Mouse (Mus musculus): ENCODE measurements at regions not wholly inside any gene's neighbourhood (a gene's known extent, or its start where the extent isn't known, plus 50 kb on each side); places are given as distances from the start of the nearest gene placed in this dataset.

GRCm38 (mm10) chr16:92985768-92986167 is 159.8 kb upstream of the Runx1 start:
- Histone ChIP-seq H3K36me3 (ENCODE audit: inconsistent target) (no peaks in the 10 kb centered on the region), H3K79me2 (ENCODE audit: inconsistent target) (no peaks in the 10 kb centered on the region), H3K4me3 (ENCODE audit: inconsistent target) (no peak overlapping the region), H3K27ac (no peak overlapping the region)
- WGBS (ENCODE audit: missing documents) = 100% methylated on average over 6 of the region's 6 CpGs

GRCm38 (mm10) chr16:92982934-92983333 is 157.0 kb upstream of the Runx1 start:
- no peaks in the 10 kb centered on the region for H3K79me2 ChIP-seq (ENCODE audit: inconsistent target)
- no peak overlapping the region for H3K27ac ChIP-seq
- no peak overlapping the region for H3K4me3 ChIP-seq (ENCODE audit: inconsistent target)
- 98% methylated on average over 7 of the region's 7 CpGs for WGBS (ENCODE audit: missing documents)
- no peaks in the 10 kb centered on the region for H3K36me3 ChIP-seq (ENCODE audit: inconsistent target)

- H3K36me3 ChIP-seq (ENCODE audit: inconsistent target) = no peaks in the 10 kb centered on the region
- no peaks in the 10 kb centered on the region for H3K79me2 ChIP-seq (ENCODE audit: inconsistent target)
- 94% methylated on average over 11 of the region's 11 CpGs for WGBS (ENCODE audit: missing documents)
- no peak overlapping the region for H3K4me3 ChIP-seq (ENCODE audit: inconsistent target)
- H3K27ac ChIP-seq = no peak overlapping the region
Observed at GRCm38 (mm10) chr16:92979620-92980330, 153.8 kb upstream of the Runx1 start.

GRCm38 (mm10) chr16:92976097-92976496 is 150.1 kb upstream of the Runx1 start:
- 92% methylated on average over 8 of the region's 8 CpGs for WGBS (ENCODE audit: missing documents)
- Histone ChIP-seq H3K79me2 (ENCODE audit: inconsistent target) (no peaks in the 10 kb centered on the region), H3K27ac (no peak overlapping the region), H3K4me3 (ENCODE audit: inconsistent target) (no peak overlapping the region), H3K36me3 (ENCODE audit: inconsistent target) (no peaks in the 10 kb centered on the region)

- Histone ChIP-seq H3K36me3 (ENCODE audit: inconsistent target) (no peaks in the 10 kb centered on the region), H3K79me2 (ENCODE audit: inconsistent target) (no peaks in the 10 kb centered on the region), H3K27ac (no peak overlapping the region), H3K4me3 (ENCODE audit: inconsistent target) (no peak overlapping the region)
- WGBS (ENCODE audit: missing documents) = 95% methylated on average over 8 of the region's 8 CpGs
Observed at GRCm38 (mm10) chr16:92975090-92975489, 149.1 kb upstream of the Runx1 start.

GRCm38 (mm10) chr16:92972681-92973080 is 146.7 kb upstream of the Runx1 start:
- H3K4me3 ChIP-seq (ENCODE audit: inconsistent target) = no peak overlapping the region
- 93% methylated on average over 5 of the region's 5 CpGs for WGBS (ENCODE audit: missing documents)
- H3K36me3 ChIP-seq (ENCODE audit: inconsistent target) = no peaks in the 10 kb centered on the region
- no peaks in the 10 kb centered on the region for H3K79me2 ChIP-seq (ENCODE audit: inconsistent target)
- no peak overlapping the region for H3K27ac ChIP-seq

GRCm38 (mm10) chr16:92971956-92972355 is 146.0 kb upstream of the Runx1 start:
- WGBS (ENCODE audit: missing documents) = 96% methylated on average over 3 of the region's 3 CpGs
- H3K36me3 ChIP-seq (ENCODE audit: inconsistent target) = no peaks in the 10 kb centered on the region
- no peak overlapping the region for H3K4me3 ChIP-seq (ENCODE audit: inconsistent target)

GRCm38 (mm10) chr16:92970587-92970986 is 144.6 kb upstream of the Runx1 start:
- Histone ChIP-seq H3K27ac (no peak overlapping the region), H3K36me3 (ENCODE audit: inconsistent target) (no peaks in the 10 kb centered on the region), H3K4me3 (ENCODE audit: inconsistent target) (no peak overlapping the region), H3K79me2 (ENCODE audit: inconsistent target) (no peaks in the 10 kb centered on the region)
- 96% methylated on average over 2 of the region's 2 CpGs for WGBS (ENCODE audit: missing documents)

More at GRCm38 (mm10) chr16:92971956-92972355, 146.0 kb upstream of the Runx1 start:
- H3K27ac ChIP-seq = no peak overlapping the region
- no peaks in the 10 kb centered on the region for H3K79me2 ChIP-seq (ENCODE audit: inconsistent target)

GRCm38 (mm10) chr16:92969036-92969435 is 143.1 kb upstream of the Runx1 start:
- WGBS (ENCODE audit: missing documents) = 96% methylated on average over 5 of the region's 5 CpGs

GRCm38 (mm10) chr16:92966069-92966866 is 140.3 kb upstream of the Runx1 start:
- Histone ChIP-seq H3K4me3 (ENCODE audit: inconsistent target) (no peak overlapping the region), H3K79me2 (ENCODE audit: inconsistent target) (no peaks in the 10 kb centered on the region), H3K27ac (no peak overlapping the region), H3K36me3 (ENCODE audit: inconsistent target) (no peaks in the 10 kb centered on the region)
- WGBS (ENCODE audit: missing documents) = 94% methylated on average over 10 of the region's 10 CpGs

More at GRCm38 (mm10) chr16:92969036-92969435, 143.1 kb upstream of the Runx1 start:
- no peaks in the 10 kb centered on the region for H3K79me2 ChIP-seq (ENCODE audit: inconsistent target)
- H3K4me3 ChIP-seq (ENCODE audit: inconsistent target) = no peak overlapping the region
- no peaks in the 10 kb centered on the region for H3K36me3 ChIP-seq (ENCODE audit: inconsistent target)
- H3K27ac ChIP-seq = no peak overlapping the region

GRCm38 (mm10) chr16:92965651-92966050 is 139.7 kb upstream of the Runx1 start:
- no peaks in the 10 kb centered on the region for H3K36me3 ChIP-seq (ENCODE audit: inconsistent target)
- no peaks in the 10 kb centered on the region for H3K79me2 ChIP-seq (ENCODE audit: inconsistent target)
- 56% methylated on average over 3 of the region's 3 CpGs for WGBS (ENCODE audit: missing documents)

GRCm38 (mm10) chr16:92963582-92963981 is 137.6 kb upstream of the Runx1 start:
- Histone ChIP-seq H3K27ac (no peak overlapping the region), H3K4me3 (ENCODE audit: inconsistent target) (no peak overlapping the region), H3K79me2 (ENCODE audit: inconsistent target) (no peaks in the 10 kb centered on the region), H3K36me3 (ENCODE audit: inconsistent target) (no peaks in the 10 kb centered on the region)
- 93% methylated on average over 4 of the region's 4 CpGs for WGBS (ENCODE audit: missing documents)

More at GRCm38 (mm10) chr16:92965651-92966050, 139.7 kb upstream of the Runx1 start:
- H3K4me3 ChIP-seq (ENCODE audit: inconsistent target) = no peak overlapping the region
- no peak overlapping the region for H3K27ac ChIP-seq

GRCm38 (mm10) chr16:92961361-92961760 is 135.4 kb upstream of the Runx1 start:
- Histone ChIP-seq H3K27ac (no peak overlapping the region), H3K36me3 (ENCODE audit: inconsistent target) (no peaks in the 10 kb centered on the region), H3K79me2 (ENCODE audit: inconsistent target) (no peaks in the 10 kb centered on the region), H3K4me3 (ENCODE audit: inconsistent target) (no peak overlapping the region)
- WGBS (ENCODE audit: missing documents) = 86% methylated on average over 3 of the region's 3 CpGs

- Histone ChIP-seq H3K79me2 (ENCODE audit: inconsistent target) (no peaks in the 10 kb centered on the region), H3K4me3 (ENCODE audit: inconsistent target) (no peak overlapping the region), H3K27ac (no peak overlapping the region), H3K36me3 (ENCODE audit: inconsistent target) (no peaks in the 10 kb centered on the region)
- WGBS (ENCODE audit: missing documents) = 97% methylated on average over 5 of the region's 7 CpGs
Observed at GRCm38 (mm10) chr16:92960740-92961139, 134.8 kb upstream of the Runx1 start.

- Histone ChIP-seq H3K27ac (no peak overlapping the region), H3K79me2 (ENCODE audit: inconsistent target) (no peaks in the 10 kb centered on the region), H3K36me3 (ENCODE audit: inconsistent target) (no peaks in the 10 kb centered on the region), H3K4me3 (ENCODE audit: inconsistent target) (no peak overlapping the region)
- 60% methylated on average over 8 of the region's 8 CpGs for WGBS (ENCODE audit: missing documents)
Observed at GRCm38 (mm10) chr16:92958967-92959366, 133.0 kb upstream of the Runx1 start.
